Mouse (Mus musculus): Measurements from ENCODE around the gene Ltbp1. TPM values are rescaled to one million over a fixed set of nuclear protein-coding genes. Genes with fewer than 3 reads are reported as not detected.

Ltbp1 gene
- polyA plus RNA-seq, 1 experiment from 2014 or later: 2.9 TPM

DNA sequence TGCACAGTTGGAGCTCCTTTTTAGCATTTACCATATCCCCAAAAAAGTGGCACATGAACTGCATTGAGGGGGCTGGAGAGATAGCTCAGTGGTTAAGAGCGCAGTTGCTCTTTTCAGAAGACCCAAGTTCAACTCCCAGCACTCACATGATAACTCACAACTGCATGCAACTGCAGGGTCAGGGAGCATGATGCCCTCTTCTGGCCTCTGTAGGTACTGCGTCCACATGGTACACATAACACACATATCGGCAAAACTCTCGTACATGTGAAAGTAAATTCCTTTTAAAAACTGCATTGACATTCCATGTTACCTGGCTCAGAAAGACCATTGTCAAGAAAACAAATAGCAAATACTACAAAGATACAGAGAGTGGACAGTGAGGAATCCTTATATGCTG is 342.0 kb downstream of the Ltbp1 start:
- Histone ChIP-seq H3K4me1 (replicated peaks) (no peaks in the 10 kb centered on the region), H3K36me3 (no peaks in the 10 kb centered on the region), H3K27ac (no peak overlapping the region), H3K27me3 (no peaks in the 10 kb centered on the region), H3K4me3 (replicated peaks) (no peak overlapping the region), H3K9ac (no peak overlapping the region), H3K4me2 (no peak overlapping the region), H3K9me3 (replicated peaks) (0 out of 2 replicates have a peak, but pooled peaks cover 5% of the 10 kb centered on the region)
- no peak for ATAC-seq (ENCODE audit: low read depth)
- no peak for DNase-seq
- WGBS (ENCODE audit: insufficient replicate concordance): 85% methylated on average over 4 of the region's 4 CpGs

GRCm38 (mm10) chr17:75349109-75349508 is 343.7 kb downstream of the Ltbp1 start:
- DNase-seq (no peak), ATAC-seq (ENCODE audit: low read depth) (no peak)
- Histone ChIP-seq H3K9me3 (replicated peaks) (0 out of 2 replicates have a peak, but pooled peaks cover 5% of the 10 kb centered on the region), H3K27ac (no peak overlapping the region), H3K4me2 (no peak overlapping the region), H3K36me3 (no peaks in the 10 kb centered on the region), H3K4me1 (replicated peaks) (no peaks in the 10 kb centered on the region), H3K4me3 (replicated peaks) (no peak overlapping the region), H3K27me3 (no peaks in the 10 kb centered on the region), H3K9ac (no peak overlapping the region)
- 70% methylated on average over 8 of the region's 8 CpGs for WGBS (ENCODE audit: insufficient replicate concordance)

GRCm38 (mm10) chr17:75349602-75350001 is 344.2 kb downstream of the Ltbp1 start:
- H3K4me3 ChIP-seq (replicated peaks): no peak overlapping the region
- no peak overlapping the region for H3K27ac ChIP-seq
- H3K36me3 ChIP-seq: no peaks in the 10 kb centered on the region
- DNase-seq (no peak), ATAC-seq (ENCODE audit: low read depth) (no peak)
- no peaks in the 10 kb centered on the region for H3K27me3 ChIP-seq
- H3K9me3 ChIP-seq (replicated peaks): 0 out of 2 replicates have a peak, but pooled peaks cover 5% of the 10 kb centered on the region
- no peak overlapping the region for H3K4me2 ChIP-seq
- H3K9ac ChIP-seq: no peak overlapping the region
- WGBS (ENCODE audit: insufficient replicate concordance): 70% methylated on average over 3 of the region's 3 CpGs
- H3K4me1 ChIP-seq (replicated peaks): no peaks in the 10 kb centered on the region

- H3K36me3 ChIP-seq: no peaks in the 10 kb centered on the region
- no peak overlapping the region for H3K27ac ChIP-seq
- 45% methylated on average over 3 of the region's 3 CpGs for WGBS (ENCODE audit: insufficient replicate concordance)
- ATAC-seq (ENCODE audit: low read depth) (no peak), DNase-seq (no peak)
- no peaks in the 10 kb centered on the region for H3K27me3 ChIP-seq
- no peak overlapping the region for H3K4me3 ChIP-seq (replicated peaks)
- H3K9ac ChIP-seq: no peak overlapping the region
- no peaks in the 10 kb centered on the region for H3K9me3 ChIP-seq (replicated peaks)
- H3K4me2 ChIP-seq: no peak overlapping the region
- no peaks in the 10 kb centered on the region for H3K4me1 ChIP-seq (replicated peaks)
These were observed 348.0 kb downstream of the Ltbp1 start for GRCm38 (mm10) chr17:75353323-75353722.

DNA sequence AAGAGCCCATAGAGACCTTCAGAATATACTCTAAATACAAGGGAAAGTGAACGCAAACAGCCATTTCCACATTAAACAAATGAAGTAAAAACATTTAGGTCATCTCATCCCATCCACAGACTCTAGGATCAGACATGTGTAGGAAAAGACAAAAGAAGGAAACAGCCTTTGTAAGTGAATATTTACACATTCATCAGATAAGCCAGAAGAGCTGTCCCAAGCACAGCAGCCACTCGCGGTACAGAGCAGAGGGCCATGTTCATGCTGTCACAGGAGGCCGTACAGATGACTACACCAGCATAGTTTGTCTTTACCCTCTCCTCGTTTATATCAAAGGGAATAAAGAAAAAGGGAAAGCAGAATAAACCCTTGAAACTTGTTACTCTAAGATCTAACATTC is 350.1 kb downstream of the Ltbp1 start:
- no peaks in the 10 kb centered on the region for H3K9me3 ChIP-seq (replicated peaks)
- no peak overlapping the region for H3K9ac ChIP-seq
- DNase-seq (no peak), ATAC-seq (ENCODE audit: low read depth) (no peak)
- no peaks in the 10 kb centered on the region for H3K4me1 ChIP-seq (replicated peaks)
- 56% methylated on average over 5 of the region's 5 CpGs for WGBS (ENCODE audit: insufficient replicate concordance)
- no peaks in the 10 kb centered on the region for H3K27me3 ChIP-seq
- H3K4me3 ChIP-seq (replicated peaks): no peak overlapping the region
- no peak overlapping the region for H3K27ac ChIP-seq
- no peak overlapping the region for H3K4me2 ChIP-seq
- H3K36me3 ChIP-seq: no peaks in the 10 kb centered on the region

DNA sequence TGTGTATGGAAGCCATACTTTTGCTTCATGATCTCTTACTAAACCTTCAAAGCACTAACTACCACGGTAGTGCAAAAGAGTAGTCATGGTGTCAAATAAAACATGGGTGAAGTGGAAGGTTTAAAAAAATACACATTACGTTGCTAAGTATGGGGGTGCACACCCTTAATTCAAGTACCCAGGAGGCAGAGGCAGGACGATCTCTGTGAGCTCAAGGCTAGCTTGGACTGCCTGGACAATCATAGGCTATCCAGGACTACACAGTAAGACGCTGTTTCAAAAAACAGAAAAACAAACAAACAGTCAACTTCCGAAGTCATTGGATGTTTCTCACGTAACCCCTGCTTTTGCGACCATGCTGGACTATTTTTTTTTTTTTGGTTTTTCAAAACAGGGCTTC is 354.7 kb downstream of the Ltbp1 start:
- H3K9ac ChIP-seq: no peak overlapping the region
- no peak overlapping the region for H3K4me3 ChIP-seq (replicated peaks)
- DNase-seq: no peak
- no peaks in the 10 kb centered on the region for H3K4me1 ChIP-seq (replicated peaks)
- H3K9me3 ChIP-seq (replicated peaks): no peaks in the 10 kb centered on the region
- 73% methylated on average over 7 of the region's 7 CpGs for WGBS (ENCODE audit: insufficient replicate concordance)
- H3K27me3 ChIP-seq: no peaks in the 10 kb centered on the region
- no peaks in the 10 kb centered on the region for H3K36me3 ChIP-seq
- no peak overlapping the region for H3K27ac ChIP-seq
- H3K4me2 ChIP-seq: no peak overlapping the region
- no peak for ATAC-seq (ENCODE audit: low read depth)

DNA sequence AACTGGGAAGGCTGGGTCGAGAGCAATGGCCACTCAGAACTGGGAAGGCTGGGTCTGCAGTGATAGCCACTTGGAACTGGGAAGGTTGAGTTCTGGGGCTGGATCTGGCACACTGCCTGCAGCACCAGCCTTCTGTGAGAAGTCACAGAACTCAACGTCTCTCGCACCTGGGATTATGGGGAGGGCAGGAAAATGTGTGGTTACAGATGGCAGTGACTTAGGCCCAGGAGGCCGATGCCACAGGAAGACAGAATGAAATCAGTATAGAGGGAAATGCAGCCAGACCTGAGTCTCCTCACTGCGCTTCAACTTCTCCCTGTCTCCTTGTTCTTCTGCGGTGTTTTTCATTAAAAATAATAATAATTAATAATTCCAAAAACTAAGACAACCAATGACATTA is 361.0 kb downstream of the Ltbp1 start:
- Histone ChIP-seq H3K27me3 (no peaks in the 10 kb centered on the region), H3K27ac (no peak overlapping the region), H3K4me3 (replicated peaks) (no peak overlapping the region), H3K9ac (no peak overlapping the region), H3K4me1 (replicated peaks) (no peaks in the 10 kb centered on the region), H3K9me3 (replicated peaks) (no peaks in the 10 kb centered on the region), H3K4me2 (no peak overlapping the region), H3K36me3 (no peaks in the 10 kb centered on the region)
- DNase-seq (no peak), ATAC-seq (ENCODE audit: low read depth) (no peak)
- 72% methylated on average over 6 of the region's 6 CpGs for WGBS (ENCODE audit: insufficient replicate concordance)

DNA sequence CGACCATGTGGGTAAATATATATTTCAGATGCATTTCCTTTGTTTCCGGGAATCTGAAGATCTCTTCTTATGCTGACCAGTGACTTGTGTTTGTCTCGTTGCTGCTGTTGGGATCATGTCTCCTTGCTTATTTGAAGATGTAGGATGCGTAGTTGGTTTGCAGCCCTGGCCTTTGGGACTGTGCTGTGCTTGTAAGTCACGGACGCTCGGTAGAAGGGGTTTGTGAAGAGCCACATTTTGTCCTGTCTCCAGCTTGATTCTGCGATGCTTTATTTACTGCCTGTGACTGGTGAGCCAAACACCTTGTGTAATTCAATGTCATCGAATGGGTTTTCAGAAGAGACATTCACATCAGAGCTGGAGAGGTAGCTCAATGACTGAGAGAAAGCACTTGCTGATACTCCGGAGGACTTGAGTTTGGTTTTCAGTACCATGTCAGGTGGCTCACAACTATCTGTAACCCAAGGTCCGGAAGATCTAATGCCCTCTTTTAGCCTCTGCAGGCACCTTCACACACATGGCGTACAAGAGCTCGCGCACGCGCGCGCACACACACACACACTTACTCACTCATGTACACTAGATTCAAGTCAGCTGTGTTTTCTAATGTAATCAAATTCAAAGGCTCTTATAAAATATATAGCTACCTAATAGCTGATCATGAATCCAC is 362.3 kb downstream of the Ltbp1 start:
- Histone ChIP-seq H3K4me3 (replicated peaks) (no peak overlapping the region), H3K27me3 (no peaks in the 10 kb centered on the region), H3K36me3 (no peaks in the 10 kb centered on the region), H3K9me3 (replicated peaks) (no peaks in the 10 kb centered on the region), H3K9ac (no peak overlapping the region), H3K4me1 (replicated peaks) (no peaks in the 10 kb centered on the region), H3K4me2 (no peak overlapping the region), H3K27ac (no peak overlapping the region)
- ATAC-seq (ENCODE audit: low read depth): no peak
- 80% methylated on average over 18 of the region's 18 CpGs for WGBS (ENCODE audit: insufficient replicate concordance)
- no peak for DNase-seq

GRCm38 (mm10) chr17:75368580-75368979 is 363.2 kb downstream of the Ltbp1 start:
- Histone ChIP-seq H3K36me3 (no peaks in the 10 kb centered on the region), H3K27ac (no peak overlapping the region), H3K4me2 (no peak overlapping the region), H3K4me3 (replicated peaks) (no peak overlapping the region), H3K4me1 (replicated peaks) (no peaks in the 10 kb centered on the region), H3K27me3 (no peaks in the 10 kb centered on the region), H3K9me3 (replicated peaks) (no peaks in the 10 kb centered on the region), H3K9ac (no peak overlapping the region)
- WGBS (ENCODE audit: insufficient replicate concordance): 70% methylated on average over 5 of the region's 5 CpGs
- no peak for DNase-seq
- ATAC-seq (ENCODE audit: low read depth): no peak

GRCm38 (mm10) chr17:75369351-75369750 is 364.0 kb downstream of the Ltbp1 start:
- Histone ChIP-seq H3K4me2 (no peak overlapping the region), H3K9ac (no peak overlapping the region), H3K27me3 (no peaks in the 10 kb centered on the region), H3K4me3 (replicated peaks) (no peak overlapping the region), H3K36me3 (no peaks in the 10 kb centered on the region), H3K27ac (no peak overlapping the region), H3K4me1 (replicated peaks) (no peaks in the 10 kb centered on the region), H3K9me3 (replicated peaks) (no peaks in the 10 kb centered on the region)
- WGBS (ENCODE audit: insufficient replicate concordance): 36% methylated on average over 7 of the region's 7 CpGs
- ATAC-seq (ENCODE audit: low read depth): no peak
- no peak for DNase-seq

DNA sequence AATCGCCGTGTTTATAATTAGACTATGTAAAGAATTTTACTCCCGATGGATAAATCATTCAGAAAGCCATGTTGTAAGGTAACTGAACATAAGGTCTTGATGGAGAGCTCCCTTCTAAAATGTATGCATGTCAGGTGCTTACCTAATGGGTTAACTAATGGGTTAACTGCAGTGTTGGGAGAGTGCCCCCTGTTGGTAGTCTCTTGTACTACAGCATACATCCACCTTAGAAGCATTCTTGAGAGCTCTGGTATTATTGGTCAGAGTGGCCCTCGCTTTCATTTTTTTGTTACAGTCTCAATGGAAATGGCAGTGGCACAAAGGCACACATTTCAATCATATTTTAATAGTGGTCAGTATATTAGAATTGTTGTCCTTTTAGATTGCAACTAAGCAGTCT is 364.8 kb downstream of the Ltbp1 start:
- Histone ChIP-seq H3K27me3 (no peaks in the 10 kb centered on the region), H3K27ac (no peak overlapping the region), H3K36me3 (no peaks in the 10 kb centered on the region), H3K9ac (no peak overlapping the region), H3K9me3 (replicated peaks) (no peaks in the 10 kb centered on the region), H3K4me1 (replicated peaks) (no peaks in the 10 kb centered on the region), H3K4me3 (replicated peaks) (no peak overlapping the region), H3K4me2 (no peak overlapping the region)
- ATAC-seq (ENCODE audit: low read depth) (no peak), DNase-seq (no peak)
- 80% methylated on average over 4 of the region's 4 CpGs for WGBS (ENCODE audit: insufficient replicate concordance)

- Histone ChIP-seq H3K4me1 (replicated peaks) (no peaks in the 10 kb centered on the region), H3K36me3 (no peaks in the 10 kb centered on the region), H3K4me3 (replicated peaks) (no peak overlapping the region), H3K27me3 (no peaks in the 10 kb centered on the region), H3K9ac (no peak overlapping the region), H3K9me3 (replicated peaks) (no peaks in the 10 kb centered on the region), H3K27ac (no peak overlapping the region), H3K4me2 (no peak overlapping the region)
- 79% methylated on average over 11 of the region's 11 CpGs for WGBS (ENCODE audit: insufficient replicate concordance)
- no peak for DNase-seq
- ATAC-seq (ENCODE audit: low read depth): no peak
These were observed 366.3 kb downstream of the Ltbp1 start for GRCm38 (mm10) chr17:75371650-75372049.

Measured in liver, embryonic 13.5 days (tissue).